Mouse (Mus musculus): ENCODE results near the gene Syt1.

Gene Syt1

GRCm38 (mm10) chr10:108635616-108636015 lies 375.2 kb downstream of the Syt1 start:
- DNase-seq = no peak

- no peak for DNase-seq
Observed at GRCm38 (mm10) chr10:108630841-108631240, 379.9 kb downstream of the Syt1 start.

GRCm38 (mm10) chr10:108626404-108626803 lies 384.4 kb downstream of the Syt1 start:
- DNase-seq = no peak

GRCm38 (mm10) chr10:108623002-108623401 lies 387.8 kb downstream of the Syt1 start:
- DNase-seq = no peak

- DNase-seq = no peak
Observed at GRCm38 (mm10) chr10:108619861-108620260, 390.9 kb downstream of the Syt1 start.

- DNase-seq = no peak
Observed at GRCm38 (mm10) chr10:108619217-108619616, 391.6 kb downstream of the Syt1 start.

- no peak for DNase-seq
Observed at GRCm38 (mm10) chr10:108610057-108610644, 400.6 kb downstream of the Syt1 start.

- DNase-seq = no peak
Observed at GRCm38 (mm10) chr10:108601672-108602412, 408.9 kb downstream of the Syt1 start.

- DNase-seq = no peak
Observed at GRCm38 (mm10) chr10:108600693-108601092, 410.1 kb downstream of the Syt1 start.

- no peak for DNase-seq
Observed at GRCm38 (mm10) chr10:108597385-108597784, 413.4 kb downstream of the Syt1 start.

GRCm38 (mm10) chr10:108596162-108596927 lies 414.4 kb downstream of the Syt1 start:
- DNase-seq = no peak

GRCm38 (mm10) chr10:108589355-108589754 lies 421.4 kb downstream of the Syt1 start:
- no peak for DNase-seq

GRCm38 (mm10) chr10:108588924-108589323 lies 421.9 kb downstream of the Syt1 start:
- no peak for DNase-seq

GRCm38 (mm10) chr10:108583694-108584093 lies 427.1 kb downstream of the Syt1 start:
- no peak for DNase-seq

GRCm38 (mm10) chr10:108582397-108582730 lies 428.4 kb downstream of the Syt1 start:
- DNase-seq = no peak

- no peak for DNase-seq
Observed at GRCm38 (mm10) chr10:108581555-108582396, 429.0 kb downstream of the Syt1 start.

GRCm38 (mm10) chr10:108580786-108581420 lies 429.9 kb downstream of the Syt1 start:
- DNase-seq = no peak

GRCm38 (mm10) chr10:108579396-108579795 lies 431.4 kb downstream of the Syt1 start:
- no peak for DNase-seq

- no peak for DNase-seq
Observed at GRCm38 (mm10) chr10:108577611-108578010, 433.2 kb downstream of the Syt1 start.

- DNase-seq = no peak
Observed at GRCm38 (mm10) chr10:108572764-108573163, 438.0 kb downstream of the Syt1 start.

GRCm38 (mm10) chr10:108571104-108571503 lies 439.7 kb downstream of the Syt1 start:
- DNase-seq = no peak

- no peak for DNase-seq
Observed at GRCm38 (mm10) chr10:108569568-108570139, 441.1 kb downstream of the Syt1 start.

All from lung, postnatal 14 days (tissue).